Mouse (Mus musculus) liver, embryonic 16.5 days (tissue): ENCODE measurements around the gene Pycr1. TPM values are rescaled to one million over a fixed set of nuclear protein-coding genes. Genes with fewer than 3 reads are reported as not detected.

Experiments
- ATAC-seq: fragments of 200-750 bp; cut with Nextera tagmentation; 2 replicates; pipeline ENCODE4 v1.8.0; 2017; ENCODE audit warnings: low read depth, mild to moderate bottlenecking, moderate number of reproducible peaks, moderate library complexity
- H3K27ac ChIP-seq: fragments of 300-500 bp; sonication (generic); 2 replicates; pipeline ENCODE4 v1.5.1; 2014; ENCODE audit warnings: mild to moderate bottlenecking, low read length
- H3K27me3 ChIP-seq: fragments of 300-500 bp; sonication (generic); 2 replicates; pipeline ENCODE4 v1.6.1; 2014; ENCODE audit warnings: low read depth, low read length, mixed read lengths; ENCODE audit not compliant: control insufficient read depth, insufficient read depth
- H3K36me3 ChIP-seq: fragments of 300-500 bp; sonication (generic); 2 replicates; pipeline ENCODE4 v1.6.1; 2014; ENCODE audit warnings: mild to moderate bottlenecking; ENCODE audit not compliant: control insufficient read depth, insufficient read depth
- H3K4me1 ChIP-seq: fragments of 300-500 bp; sonication (generic); 2 replicates; pipeline ENCODE4 v1.6.1; 2014; ENCODE audit warnings: low read depth, low read length, mixed read lengths; ENCODE audit not compliant: control insufficient read depth
- H3K4me2 ChIP-seq: fragments of 300-500 bp; sonication (generic); 2 replicates; pipeline ENCODE4 v1.6.1; 2014; ENCODE audit warnings: low read depth, low read length, mixed read lengths
- H3K4me3 ChIP-seq: fragments of 300-500 bp; sonication (generic); 2 replicates; pipeline ENCODE4 v1.5.1; 2014; ENCODE audit warnings: low read depth, mild to moderate bottlenecking, low read length
- H3K9ac ChIP-seq: fragments of 300-500 bp; sonication (generic); 2 replicates; pipeline ENCODE4 v1.6.1; 2014; ENCODE audit warnings: low read depth, low read length
- H3K9me3 ChIP-seq: fragments of 300-500 bp; sonication (generic); replicated peaks from 2 replicates; pipeline ENCODE4 v1.6.1; 2016; ENCODE audit warnings: low read length; ENCODE audit not compliant: control insufficient read depth
- WGBS: fragments of 180-500 bp; shearing (Covaris S2); extraction: QIAGEN DNeasy Blood & Tissue Kit; methylation state at CpG from one replicate; pipeline ENCODE4 v1.1.7; 2014; ENCODE audit not compliant: insufficient replicate concordance; 5-methylcytosine and 5-hydroxymethylcytosine counted together
- polyA plus RNA-seq: library from polyadenylated mRNA; unstranded; fragments of >200 nt; fragmentation: Nextera tagmentation; extraction: Ambion mirVana; gene quantifications from 2 replicates; pipeline ENCODE4 v1.2.1, GENCODE M21; 2015

The Pycr1 gene
- polyA plus RNA-seq, 1 experiment from 2014 or later = 5.1 TPM

DNA sequence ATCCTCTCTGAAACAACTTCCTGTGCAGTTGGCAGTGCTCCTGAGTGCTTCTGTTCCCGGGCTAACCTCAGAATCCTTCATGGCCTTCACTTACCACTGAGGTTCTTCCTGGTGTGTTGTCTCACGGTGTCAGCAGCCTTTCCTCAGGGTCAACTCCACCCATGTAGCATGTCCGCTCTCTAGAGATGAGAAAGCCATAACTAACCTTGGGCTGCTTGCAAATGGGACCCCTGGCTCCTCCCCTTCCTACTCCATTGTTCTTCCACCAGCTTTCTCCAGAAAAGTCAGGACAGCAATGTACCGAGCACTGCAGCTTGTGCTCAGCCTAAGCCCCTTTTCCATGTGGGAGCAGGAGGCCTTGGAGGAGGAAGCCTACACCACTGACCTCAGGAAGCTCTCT is 36.8 kb downstream of the Pycr1 start:
- no peak overlapping the region for H3K4me3 ChIP-seq
- WGBS = 72% methylated on average over 4 of the region's 4 CpGs
- no peak for ATAC-seq
- no peak overlapping the region for H3K9ac ChIP-seq
- H3K9me3 ChIP-seq = no peaks in the 10 kb centered on the region
- H3K27me3 ChIP-seq = peaks cover 5% of the 10 kb centered on the region
- 0 out of 2 replicates have a peak overlapping the region, but pooled peaks have one; percentile 12 for H3K27ac ChIP-seq
- peaks cover 5% of the 10 kb centered on the region for H3K36me3 ChIP-seq
- H3K4me1 ChIP-seq = peaks cover 29% of the 10 kb centered on the region
- no peak overlapping the region for H3K4me2 ChIP-seq

GRCm38 (mm10) chr11:120605667-120606066 is 37.9 kb downstream of the Pycr1 start:
- Histone ChIP-seq H3K4me1 (peaks cover 29% of the 10 kb centered on the region), H3K27me3 (peaks cover 5% of the 10 kb centered on the region), H3K4me3 (no peak overlapping the region), H3K36me3 (no peaks in the 10 kb centered on the region; the same call in 1 of the 2 replicates), H3K9me3 (no peaks in the 10 kb centered on the region), H3K4me2 (no peak overlapping the region), H3K9ac (no peak overlapping the region), H3K27ac (no peak overlapping the region)
- 80% methylated on average over 7 of the region's 7 CpGs for WGBS
- no peak for ATAC-seq

DNA sequence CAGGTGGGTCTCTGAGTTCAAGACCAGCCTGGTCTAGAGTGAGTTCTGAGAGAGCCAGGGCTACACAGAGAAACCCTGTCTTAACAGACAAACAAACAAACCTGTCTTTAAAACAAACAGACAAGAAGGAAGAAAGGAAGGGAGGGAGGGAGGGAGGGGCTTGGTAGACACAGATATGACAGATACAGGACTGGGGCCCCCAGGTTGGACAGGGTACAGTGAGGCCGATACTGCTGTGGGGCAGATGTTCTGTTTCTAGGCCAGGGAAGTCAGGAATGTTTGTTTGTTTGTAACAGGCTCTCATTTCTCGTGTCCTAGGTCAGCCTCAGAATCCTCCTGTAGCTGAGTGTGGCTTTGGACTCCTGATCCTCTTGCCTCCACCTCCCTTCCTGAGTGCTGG is 40.0 kb downstream of the Pycr1 start:
- ATAC-seq = peak; percentile 71
- WGBS = 36% methylated on average over 2 of the region's 2 CpGs
- Histone ChIP-seq H3K4me2 (peak overlapping the region; percentile 33; the same call in 1 of the 2 replicates), H3K4me1 (peaks cover 31% of the 10 kb centered on the region), H3K36me3 (no peaks in the 10 kb centered on the region; the same call in 1 of the 2 replicates), H3K27me3 (peaks cover 4% of the 10 kb centered on the region), H3K27ac (0 out of 2 replicates have a peak overlapping the region, but pooled peaks have one; percentile 52), H3K9ac (peak overlapping the region; percentile 47), H3K9me3 (no peaks in the 10 kb centered on the region), H3K4me3 (no peak overlapping the region)

GRCm38 (mm10) chr11:120600716-120601115 is 42.9 kb downstream of the Pycr1 start:
- no peak overlapping the region for H3K9ac ChIP-seq
- H3K4me3 ChIP-seq = no peak overlapping the region
- H3K9me3 ChIP-seq = no peaks in the 10 kb centered on the region
- H3K27me3 ChIP-seq = no peaks in the 10 kb centered on the region
- WGBS = 78% methylated on average over 3 of the region's 3 CpGs
- peaks cover 45% of the 10 kb centered on the region for H3K4me1 ChIP-seq
- no peak for ATAC-seq
- H3K4me2 ChIP-seq = no peak overlapping the region
- H3K27ac ChIP-seq = no peak overlapping the region
- H3K36me3 ChIP-seq = peaks cover 11% of the 10 kb centered on the region

DNA sequence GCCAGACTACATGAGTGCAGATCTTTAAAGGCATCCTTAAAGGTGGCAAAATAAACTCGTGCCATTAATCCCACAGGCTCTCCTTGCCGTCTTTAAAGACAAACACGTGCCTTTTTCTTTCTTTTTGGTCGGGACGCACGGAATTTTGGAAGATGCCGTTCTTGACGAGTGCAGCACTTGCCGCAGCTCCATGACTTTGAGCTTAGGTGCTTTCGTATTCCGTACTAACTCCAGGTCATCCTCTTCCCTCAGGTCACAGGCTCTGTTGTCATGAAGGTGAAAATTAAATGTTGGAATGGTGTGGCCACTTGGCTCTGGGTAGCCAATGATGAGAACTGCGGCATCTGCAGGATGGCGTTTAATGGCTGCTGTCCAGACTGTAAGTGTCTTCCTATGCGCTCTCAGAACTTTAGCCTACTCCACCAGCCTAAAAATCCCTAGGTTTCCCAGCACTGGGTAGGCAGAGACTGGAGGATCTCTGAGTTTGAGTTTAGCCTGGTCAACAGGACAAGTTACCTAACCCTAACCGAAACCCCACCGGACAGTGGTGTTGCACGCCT is 44.5 kb downstream of the Pycr1 start:
- Histone ChIP-seq H3K9ac (peak overlapping the region; percentile 80), H3K36me3 (peaks cover 25% of the 10 kb centered on the region), H3K27me3 (no peaks in the 10 kb centered on the region), H3K4me3 (peak overlapping the region; percentile 92), H3K9me3 (no peaks in the 10 kb centered on the region), H3K4me2 (peak overlapping the region; percentile 96), H3K4me1 (peaks cover 44% of the 10 kb centered on the region), H3K27ac (peak overlapping the region; percentile 95)
- WGBS = 46% methylated on average over 17 of the region's 17 CpGs
- no peak for ATAC-seq

DNA sequence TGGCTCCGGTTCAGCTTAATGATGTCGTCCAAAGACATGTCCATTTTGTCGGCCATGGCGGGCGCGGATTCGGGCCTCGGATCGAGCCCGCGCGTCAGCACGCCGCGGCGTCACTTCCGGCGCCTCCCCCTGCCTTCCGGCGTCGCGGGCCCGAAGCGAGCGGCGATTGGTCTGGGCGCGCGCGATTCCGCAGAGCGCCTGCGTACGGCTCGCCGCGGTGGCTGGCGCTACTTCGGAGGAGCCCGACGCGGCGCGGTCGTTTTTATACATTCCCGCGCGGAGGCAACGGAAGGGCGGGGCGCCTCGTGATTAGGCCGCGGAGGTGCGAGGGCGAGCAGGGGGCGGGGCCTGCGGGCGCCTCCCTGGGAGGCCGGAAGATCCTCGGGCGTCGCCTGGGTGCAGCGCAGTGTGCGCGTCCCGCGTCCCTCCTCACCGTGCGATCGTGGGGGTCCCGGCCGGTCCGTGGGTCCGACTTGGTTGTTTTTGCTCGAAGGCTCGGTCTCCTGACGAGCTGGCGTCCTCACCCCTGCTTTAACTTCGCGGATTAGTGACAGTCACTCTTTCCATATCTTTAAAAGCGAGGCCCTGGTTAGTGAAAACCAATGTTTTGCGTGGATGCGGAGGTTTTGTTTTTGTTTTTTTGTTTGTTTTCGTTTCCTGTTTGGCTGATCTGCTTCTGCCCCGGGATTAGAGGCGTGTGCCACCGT is 45.1 kb downstream of the Pycr1 start, which contains the start of the genes Alyref and Anapc11:
TSS of gene Alyref (minus strand) at position 83 of the 707 bp plus-strand sequence.
TSS of gene Anapc11 (plus strand) at position 139 of the 707 bp plus-strand sequence.
- Histone ChIP-seq H3K4me2 (peak within 1 kb of the TSS; percentile 96), H3K9me3 (no peaks in the 10 kb centered on the region), H3K27me3 (no peaks in the 10 kb centered on the region), H3K9ac (peak within 1 kb of the TSS; percentile 97), H3K4me1 (peaks cover 38% of the 10 kb centered on the region), H3K27ac (peak within 1 kb of the TSS; percentile 95), H3K4me3 (peak within 1 kb of the TSS; percentile 92), H3K36me3 (peaks cover 31% of the 10 kb centered on the region)
- WGBS = under 1% methylated on average over 87 of the region's 88 CpGs
- peak; percentile 97 for ATAC-seq

- ATAC-seq = peak; percentile 18
- peaks cover 40% of the 10 kb centered on the region for H3K36me3 ChIP-seq
- H3K9ac ChIP-seq = peak overlapping the region; percentile 97
- peak overlapping the region; percentile 95 for H3K27ac ChIP-seq
- peaks cover 29% of the 10 kb centered on the region for H3K4me1 ChIP-seq
- 2% methylated on average over 84 of the region's 99 CpGs for WGBS
- H3K4me2 ChIP-seq = peak overlapping the region; percentile 96
- no peaks in the 10 kb centered on the region for H3K27me3 ChIP-seq
- H3K4me3 ChIP-seq = peak overlapping the region; percentile 92
- H3K9me3 ChIP-seq = no peaks in the 10 kb centered on the region
Measured at GRCm38 (mm10) chr11:120597240-120598235, 46.0 kb downstream of the Pycr1 start.

GRCm38 (mm10) chr11:120588531-120588930 is 55.0 kb downstream of the Pycr1 start:
- 29% methylated on average over 6 of the region's 6 CpGs for WGBS
- Histone ChIP-seq H3K4me2 (no peak overlapping the region), H3K4me1 (peaks cover 3% of the 10 kb centered on the region; the same call in 1 of the 2 replicates), H3K27ac (no peak overlapping the region), H3K27me3 (no peaks in the 10 kb centered on the region), H3K9ac (no peak overlapping the region), H3K9me3 (no peaks in the 10 kb centered on the region), H3K36me3 (peaks cover 74% of the 10 kb centered on the region), H3K4me3 (no peak overlapping the region)
- ATAC-seq = no peak
